Mouse (Mus musculus) midbrain, embryonic 12.5 days (tissue): ENCODE data around the gene Pgm5. TPM values are rescaled to one million over a fixed set of nuclear protein-coding genes. Genes with fewer than 3 reads are reported as not detected.
A peak's percentile ranks its signal among the peaks of the same experiment; 100 is the strongest.

Experiments used
- ATAC-seq: fragments of 200-750 bp; cut with Nextera tagmentation; 2 replicates; pipeline ENCODE4 v1.8.0; 2017; ENCODE audit warnings: low read depth, moderate TSS enrichment, moderate library complexity; ENCODE audit not compliant: low FRiP score
- H3K27ac ChIP-seq: fragments of 300-500 bp; sonication (generic); replicated peaks from 2 replicates; pipeline ENCODE4 v1.5.1; 2016; ENCODE audit warnings: mild to moderate bottlenecking
- H3K27me3 ChIP-seq: fragments of 300-500 bp; sonication (generic); 2 replicates; pipeline ENCODE4 v1.6.1; 2016; ENCODE audit warnings: mild to moderate bottlenecking
- H3K36me3 ChIP-seq: fragments of 300-500 bp; sonication (generic); 2 replicates; pipeline ENCODE4 v1.6.1; 2016
- H3K4me1 ChIP-seq: fragments of 300-500 bp; sonication (generic); 2 replicates; pipeline ENCODE4 v1.6.1; 2016
- H3K4me2 ChIP-seq: fragments of 300-500 bp; sonication (generic); replicated peaks from 2 replicates; pipeline ENCODE4 v1.6.1; 2016; ENCODE audit warnings: mild to moderate bottlenecking, moderate library complexity
- H3K4me3 ChIP-seq: fragments of 300-500 bp; sonication (generic); 2 replicates; pipeline ENCODE4 v1.5.1; 2016; ENCODE audit warnings: mild to moderate bottlenecking
- H3K9ac ChIP-seq: fragments of 300-500 bp; sonication (generic); replicated peaks from 2 replicates; pipeline ENCODE4 v1.6.1; 2016; ENCODE audit warnings: mild to moderate bottlenecking, moderate library complexity
- H3K9me3 ChIP-seq: fragments of 300-500 bp; sonication (generic); 2 replicates; pipeline ENCODE4 v1.6.1; 2016; ENCODE audit warnings: mild to moderate bottlenecking
- WGBS: fragments of 180-500 bp; shearing (Covaris S2); methylation state at CpG from one replicate; pipeline ENCODE4 v1.1.7; 2016; 5-methylcytosine and 5-hydroxymethylcytosine counted together
- polyA plus RNA-seq: library from polyadenylated mRNA; unstranded; fragments of >200 nt; fragmentation: Nextera tagmentation; extraction: Ambion mirVana; gene quantifications from 2 replicates; pipeline ENCODE4 v1.2.1, GENCODE M21; 2016

Gene Pgm5
- 0.64 and 0.93 TPM in 2 replicates for polyA plus RNA-seq

DNA sequence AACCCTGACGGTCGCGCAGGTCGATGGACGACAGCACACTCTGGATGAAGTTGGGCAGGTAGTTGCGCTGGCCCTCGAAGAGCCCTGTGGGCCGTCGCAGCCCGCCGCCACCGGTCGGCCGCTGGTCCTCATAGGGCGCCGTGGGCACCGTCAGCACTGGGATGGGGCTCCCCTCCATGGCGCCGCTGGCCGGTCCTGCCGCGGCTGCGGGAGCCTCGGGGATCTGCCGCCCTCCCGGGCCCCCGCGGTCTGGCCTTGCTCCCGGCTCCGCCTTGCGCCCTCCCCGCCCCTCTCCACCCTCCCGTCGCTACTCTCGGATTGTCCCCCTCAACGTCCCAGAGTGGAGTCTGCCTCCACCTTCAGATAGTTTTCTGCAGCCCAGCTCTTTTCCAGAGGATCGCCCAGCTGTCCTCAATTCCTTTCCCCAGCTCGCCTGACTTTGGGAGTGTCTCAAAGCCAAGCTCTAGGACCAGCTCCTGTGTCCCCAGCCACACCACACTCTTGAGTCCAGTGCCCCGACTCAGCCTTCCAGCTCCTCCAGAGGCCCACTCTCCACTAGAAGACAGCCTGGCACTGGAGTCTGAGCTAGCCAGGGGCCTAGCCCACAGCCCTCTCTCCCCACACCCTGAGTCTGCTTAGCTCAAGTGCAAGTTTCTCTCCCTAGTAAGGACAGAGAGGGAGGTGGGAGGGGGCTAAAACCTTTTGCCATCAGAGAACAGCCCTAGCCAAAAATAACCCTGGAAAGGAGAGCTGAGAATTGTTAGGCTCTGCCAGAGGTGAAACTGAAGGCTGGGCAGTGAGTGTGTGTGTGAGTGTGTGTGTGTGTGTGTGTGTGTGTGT, at the start of gene Pgm5:
Pgm5 (minus strand) TSS at position 244 of the 840 bp plus-strand sequence.
- 0 out of 2 replicates have a peak, but pooled peaks have one; percentile 44 for ATAC-seq
- Histone ChIP-seq H3K4me1 (peaks cover 7% of the 10 kb centered on the region), H3K36me3 (no peaks in the 10 kb centered on the region), H3K4me2 (peak within 1 kb of the TSS; percentile 66), H3K9me3 (no peaks in the 10 kb centered on the region), H3K4me3 (peak within 1 kb of the TSS; percentile 44), H3K9ac (peak within 1 kb of the TSS; percentile 52), H3K27me3 (peaks cover 43% of the 10 kb centered on the region), H3K27ac (no peak within 1 kb of the TSS)
- 1% methylated on average over 38 of the region's 39 CpGs for WGBS

DNA sequence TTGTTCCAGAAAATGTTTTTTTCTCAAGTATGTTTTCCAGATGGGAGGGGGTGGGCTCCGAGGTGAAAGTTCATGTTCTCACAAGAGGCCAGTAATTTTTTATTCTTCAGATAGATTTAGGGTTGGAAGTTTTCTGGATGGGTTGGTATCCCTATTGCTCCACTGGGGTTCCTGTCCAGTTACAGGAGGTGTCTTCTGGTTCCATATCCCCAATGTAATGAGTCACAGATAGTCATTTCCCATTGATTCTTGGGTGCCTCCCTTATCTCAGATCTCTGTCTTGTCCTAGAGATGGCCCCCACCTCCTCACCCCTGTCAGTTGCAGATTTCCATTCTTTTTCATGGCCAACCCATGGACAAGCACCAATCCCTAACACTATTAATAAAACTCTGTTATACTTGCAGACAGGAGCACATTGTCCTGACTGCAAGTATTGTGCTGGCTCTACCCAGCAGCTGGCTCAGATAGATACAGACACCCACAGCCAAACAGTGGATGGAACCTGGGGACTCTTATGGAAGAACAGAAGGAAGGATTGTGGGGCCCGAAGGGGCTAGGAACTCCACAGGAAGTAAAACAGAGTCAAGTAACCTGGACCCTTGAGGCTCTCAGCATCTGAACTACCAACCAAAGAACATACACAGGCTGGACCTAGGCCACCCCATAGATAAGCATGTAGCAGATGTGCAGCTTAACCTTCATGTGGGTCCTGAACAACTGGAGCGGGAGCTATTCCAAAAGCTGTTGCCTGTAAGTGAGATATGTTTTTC, 46.9 kb upstream of the Pgm5 start:
- no peak for ATAC-seq
- H3K9me3 ChIP-seq = no peaks in the 10 kb centered on the region
- no peak overlapping the region for H3K4me2 ChIP-seq
- no peak overlapping the region for H3K4me3 ChIP-seq
- 91% methylated on average over 3 of the region's 3 CpGs for WGBS
- no peaks in the 10 kb centered on the region for H3K4me1 ChIP-seq
- H3K9ac ChIP-seq = no peak overlapping the region
- H3K27ac ChIP-seq = no peak overlapping the region
- peaks cover 8% of the 10 kb centered on the region for H3K27me3 ChIP-seq
- H3K36me3 ChIP-seq = no peaks in the 10 kb centered on the region

DNA sequence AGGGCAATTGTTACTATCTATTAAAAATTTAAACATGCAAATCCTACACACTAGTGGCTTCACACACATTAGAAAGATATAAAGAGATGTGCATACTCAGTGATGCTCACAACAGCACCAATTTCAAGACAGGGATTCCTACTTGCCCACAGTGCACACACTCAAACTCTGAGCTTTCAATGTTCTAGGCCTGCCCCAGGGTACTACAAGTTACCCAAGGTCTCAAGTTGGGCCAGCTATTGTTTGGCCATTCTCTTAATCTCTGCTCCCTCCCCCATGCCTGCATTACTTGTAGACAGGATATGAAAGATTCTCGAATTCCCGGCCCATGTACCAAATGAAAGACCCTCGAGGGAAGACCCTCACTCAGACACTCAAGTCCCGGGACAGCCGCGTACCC, 46.0 kb upstream of the Pgm5 start:
- H3K36me3 ChIP-seq = no peaks in the 10 kb centered on the region
- ATAC-seq = no peak
- no peaks in the 10 kb centered on the region for H3K9me3 ChIP-seq
- WGBS = 94% methylated on average over 6 of the region's 6 CpGs
- H3K27ac ChIP-seq = no peak overlapping the region
- no peak overlapping the region for H3K9ac ChIP-seq
- H3K4me1 ChIP-seq = no peaks in the 10 kb centered on the region
- H3K4me2 ChIP-seq = no peak overlapping the region
- H3K4me3 ChIP-seq = no peak overlapping the region
- H3K27me3 ChIP-seq = peaks cover 16% of the 10 kb centered on the region

DNA sequence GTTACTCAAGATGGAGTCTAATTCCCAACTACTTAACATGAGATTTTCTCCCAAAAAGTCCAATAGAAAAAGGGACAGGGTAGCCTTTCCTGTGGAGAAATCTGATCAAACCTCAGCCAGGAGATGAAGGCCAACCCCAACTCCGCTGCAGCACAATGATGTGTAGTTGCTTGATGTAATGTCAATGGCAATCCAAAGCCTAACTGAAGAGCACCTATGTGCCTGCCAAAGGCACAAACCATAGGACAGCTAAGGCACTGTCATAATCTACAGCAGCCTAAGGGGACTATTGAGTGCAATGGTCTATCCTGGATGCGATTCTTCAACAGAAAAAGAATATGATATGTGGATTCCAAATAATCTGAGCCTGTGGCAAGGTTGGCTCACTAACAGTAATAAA, 41.2 kb upstream of the Pgm5 start:
- Histone ChIP-seq H3K27me3 (peaks cover 57% of the 10 kb centered on the region), H3K4me2 (no peak overlapping the region), H3K36me3 (no peaks in the 10 kb centered on the region), H3K27ac (no peak overlapping the region), H3K4me3 (no peak overlapping the region), H3K9me3 (no peaks in the 10 kb centered on the region), H3K4me1 (peaks cover 19% of the 10 kb centered on the region), H3K9ac (no peak overlapping the region)
- ATAC-seq = no peak
- 44% methylated on average over 2 of the region's 2 CpGs for WGBS

DNA sequence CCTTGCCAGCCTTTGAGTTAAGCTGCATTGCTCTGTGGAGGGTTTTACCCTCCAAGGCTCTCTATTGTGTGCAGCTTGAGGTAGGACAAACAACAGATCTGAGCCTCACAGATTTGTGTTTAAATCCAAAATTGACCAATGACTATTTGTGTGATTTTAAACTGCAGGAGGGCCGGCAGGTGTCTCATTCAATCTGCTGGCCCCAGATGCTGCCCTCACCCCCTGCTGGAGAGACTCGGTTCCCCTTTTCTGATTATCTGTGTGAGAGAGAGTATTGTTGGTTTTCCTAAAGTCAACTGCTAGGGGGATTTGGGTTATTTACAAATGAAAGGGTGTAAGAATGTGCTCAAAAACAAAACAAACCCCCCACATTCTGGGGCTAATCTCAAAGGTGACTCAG, 40.6 kb upstream of the Pgm5 start:
- 0% methylated on average over 2 of the region's 2 CpGs for WGBS

DNA sequence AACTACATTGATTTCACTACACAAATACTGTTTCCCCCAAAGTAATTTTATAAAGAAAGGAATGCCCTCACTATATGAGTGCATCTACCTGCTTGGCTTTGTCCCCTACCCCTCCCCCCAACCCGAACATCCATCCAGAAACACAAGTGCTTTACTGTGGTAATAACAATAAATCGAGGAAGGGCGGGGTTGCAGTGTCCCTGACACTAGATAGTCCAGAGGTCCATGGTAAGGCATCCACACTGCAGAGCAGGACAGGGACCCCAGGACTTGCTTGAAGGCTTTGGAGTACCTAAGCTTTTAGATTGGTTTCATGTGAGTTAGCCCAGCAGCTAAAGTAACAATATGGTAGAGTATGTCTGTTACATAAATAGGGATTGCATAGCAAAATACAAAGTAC, 40.0 kb upstream of the Pgm5 start:
- no peak overlapping the region for H3K4me2 ChIP-seq
- H3K4me1 ChIP-seq = peaks cover 26% of the 10 kb centered on the region
- ATAC-seq = no peak
- WGBS = 1% methylated on average over 3 of the region's 3 CpGs
- H3K36me3 ChIP-seq = no peaks in the 10 kb centered on the region
- H3K27me3 ChIP-seq = peaks cover 69% of the 10 kb centered on the region
- H3K4me3 ChIP-seq = no peak overlapping the region
- no peak overlapping the region for H3K27ac ChIP-seq
- H3K9me3 ChIP-seq = no peaks in the 10 kb centered on the region
- no peak overlapping the region for H3K9ac ChIP-seq

More for the DNA sequence above, 40.6 kb upstream of the Pgm5 start:
- no peak for ATAC-seq
- Histone ChIP-seq H3K36me3 (no peaks in the 10 kb centered on the region), H3K27me3 (peaks cover 63% of the 10 kb centered on the region), H3K4me3 (no peak overlapping the region), H3K27ac (no peak overlapping the region), H3K4me1 (peaks cover 24% of the 10 kb centered on the region), H3K4me2 (no peak overlapping the region), H3K9me3 (no peaks in the 10 kb centered on the region), H3K9ac (no peak overlapping the region)

DNA sequence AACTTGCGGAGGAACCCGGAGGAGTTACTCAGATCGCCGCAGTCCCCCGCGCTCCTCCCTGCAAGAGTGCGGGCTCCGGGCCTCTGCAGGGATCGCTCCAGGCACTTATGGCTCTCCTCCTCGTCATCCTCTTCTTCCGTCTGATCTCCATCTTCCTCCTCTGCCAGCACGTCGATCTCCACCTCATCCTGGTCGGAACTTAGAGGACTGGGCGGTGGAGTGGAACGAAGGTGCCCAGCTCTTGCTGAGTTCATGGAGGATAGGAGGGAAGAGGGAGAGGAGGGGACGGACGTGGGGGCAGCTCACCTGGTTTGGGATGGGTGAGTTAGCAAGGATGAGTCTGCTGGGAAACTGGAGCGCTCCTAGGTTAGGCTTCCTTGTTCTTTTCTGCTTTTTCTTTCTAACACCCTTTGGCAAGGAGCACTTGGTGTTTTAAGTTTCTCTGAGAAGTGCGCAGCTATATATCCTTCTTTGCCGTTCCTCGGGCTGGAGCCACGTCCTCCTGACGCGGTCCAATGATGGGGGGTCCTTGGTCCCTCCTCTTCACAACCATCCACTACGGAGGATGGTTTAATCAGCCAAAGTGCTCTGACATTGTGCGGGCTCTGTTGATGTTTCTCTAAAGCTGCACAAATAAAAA, 39.0 kb upstream of the Pgm5 start, which contains the start of gene Foxd4:
Foxd4 (minus strand) TSS at position 617 of the 640 bp plus-strand sequence.
- Histone ChIP-seq H3K9ac (peak within 1 kb of the TSS; percentile 47; the same call in 1 of the 2 replicates), H3K4me3 (peak within 1 kb of the TSS; percentile 52), H3K4me2 (peak within 1 kb of the TSS; percentile 92), H3K36me3 (no peaks in the 10 kb centered on the region), H3K9me3 (no peaks in the 10 kb centered on the region), H3K4me1 (peaks cover 26% of the 10 kb centered on the region), H3K27me3 (peaks cover 78% of the 10 kb centered on the region), H3K27ac (no peak within 1 kb of the TSS)
- WGBS = 1% methylated on average over 27 of the region's 27 CpGs
- peak; percentile 45 for ATAC-seq

DNA sequence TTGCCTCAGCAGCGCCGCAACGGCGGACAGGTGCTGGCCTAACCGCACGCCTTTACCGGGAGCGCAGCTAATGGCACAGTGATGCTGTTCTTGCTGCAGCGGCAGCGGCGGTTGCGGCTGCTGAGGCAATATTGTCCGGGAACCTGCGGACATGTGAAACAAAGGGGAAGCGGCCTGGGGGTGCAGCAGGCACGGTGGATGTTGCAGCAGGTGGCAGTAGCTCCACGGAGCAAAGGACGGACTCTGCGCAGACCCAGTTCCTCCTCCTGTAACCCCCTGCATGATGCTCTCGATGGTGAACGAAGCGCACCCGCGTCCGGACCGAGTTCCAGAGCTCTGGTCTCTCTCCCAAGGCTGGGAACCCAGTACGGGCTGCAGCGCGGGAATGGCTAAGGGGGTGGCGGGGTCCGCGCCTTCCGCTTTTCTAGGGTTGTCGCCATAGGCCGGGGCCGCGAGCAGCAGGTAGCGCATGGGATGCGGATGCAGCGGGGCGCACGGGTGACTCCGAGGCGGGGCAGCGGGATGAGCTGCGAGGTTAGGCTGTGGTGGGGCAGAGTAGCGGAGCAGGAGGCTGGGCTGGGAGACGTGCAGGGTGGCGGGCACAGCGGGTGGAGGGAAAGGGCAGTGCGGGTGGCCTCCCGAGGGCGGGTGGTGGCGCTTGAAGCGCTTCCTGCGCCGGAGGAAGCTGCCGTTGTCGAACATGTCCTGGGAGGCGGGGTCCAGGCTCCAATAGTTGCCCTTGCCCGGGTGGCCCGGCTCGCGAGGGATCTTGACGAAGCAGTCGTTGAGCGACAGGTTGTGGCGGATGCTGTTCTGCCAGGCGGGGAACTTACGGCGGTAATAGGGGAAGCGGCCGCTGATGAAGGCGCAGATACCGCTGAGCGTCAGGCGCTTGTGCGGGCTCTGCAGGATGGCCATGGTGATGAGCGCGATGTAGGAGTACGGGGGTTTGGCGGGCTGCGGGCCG, 38.2 kb upstream of the Pgm5 start:
- Histone ChIP-seq H3K27ac (no peak overlapping the region), H3K9ac (peak overlapping the region; percentile 47; the same call in 1 of the 2 replicates), H3K36me3 (no peaks in the 10 kb centered on the region), H3K4me1 (peaks cover 26% of the 10 kb centered on the region), H3K27me3 (peaks cover 87% of the 10 kb centered on the region), H3K9me3 (no peaks in the 10 kb centered on the region), H3K4me2 (peak overlapping the region; percentile 92), H3K4me3 (peak overlapping the region; percentile 52)
- WGBS = under 1% methylated on average over 84 of the region's 84 CpGs
- ATAC-seq = peak; percentile 67

DNA sequence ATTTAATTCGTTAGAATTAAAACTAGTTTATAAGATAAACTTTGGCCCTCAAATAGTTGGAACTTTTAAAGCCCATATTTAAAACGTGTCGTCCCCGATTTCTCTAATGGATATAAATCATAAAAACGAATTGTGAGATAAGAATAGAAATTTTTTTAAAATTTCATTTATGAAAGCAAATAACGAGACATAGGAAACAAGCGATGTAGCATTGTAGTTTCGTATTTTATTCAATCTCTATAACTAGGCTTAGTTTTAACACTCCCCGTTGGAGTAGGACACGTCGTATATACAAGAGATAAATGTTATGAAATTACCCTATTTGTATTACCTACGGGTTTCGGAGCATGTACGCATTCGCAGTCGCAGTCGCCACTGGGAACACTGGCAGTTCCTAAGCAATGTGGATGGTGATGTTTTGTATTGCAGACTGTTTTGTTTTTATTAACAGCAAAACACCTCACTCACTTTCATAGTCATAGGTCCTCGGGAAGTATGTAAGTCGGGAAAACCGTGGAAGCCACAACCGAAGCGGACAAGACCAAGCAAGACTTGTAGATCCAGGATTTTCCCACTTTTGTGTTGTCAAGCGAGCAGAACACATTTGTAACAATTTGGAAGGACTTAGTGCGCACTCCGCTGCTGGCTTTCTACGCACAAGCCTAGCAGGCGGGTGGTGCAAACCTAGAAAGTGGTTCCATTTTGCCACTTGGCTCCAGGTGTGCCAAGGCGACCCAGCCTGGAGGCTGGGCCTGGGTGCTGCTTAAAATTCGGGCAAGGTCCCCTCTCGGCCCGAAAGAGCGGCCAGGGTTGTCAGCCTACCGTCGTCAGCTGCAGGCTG, 37.3 kb upstream of the Pgm5 start:
- Histone ChIP-seq H3K4me3 (peak overlapping the region; percentile 52), H3K27ac (no peak overlapping the region), H3K4me1 (peaks cover 26% of the 10 kb centered on the region), H3K9ac (no peak overlapping the region; the same call in 1 of the 2 replicates), H3K36me3 (no peaks in the 10 kb centered on the region), H3K27me3 (peaks cover 81% of the 10 kb centered on the region), H3K9me3 (no peaks in the 10 kb centered on the region), H3K4me2 (peak overlapping the region; percentile 92)
- 0 out of 2 replicates have a peak, but pooled peaks have one; percentile 17 for ATAC-seq
- 2% methylated on average over 34 of the region's 34 CpGs for WGBS

DNA sequence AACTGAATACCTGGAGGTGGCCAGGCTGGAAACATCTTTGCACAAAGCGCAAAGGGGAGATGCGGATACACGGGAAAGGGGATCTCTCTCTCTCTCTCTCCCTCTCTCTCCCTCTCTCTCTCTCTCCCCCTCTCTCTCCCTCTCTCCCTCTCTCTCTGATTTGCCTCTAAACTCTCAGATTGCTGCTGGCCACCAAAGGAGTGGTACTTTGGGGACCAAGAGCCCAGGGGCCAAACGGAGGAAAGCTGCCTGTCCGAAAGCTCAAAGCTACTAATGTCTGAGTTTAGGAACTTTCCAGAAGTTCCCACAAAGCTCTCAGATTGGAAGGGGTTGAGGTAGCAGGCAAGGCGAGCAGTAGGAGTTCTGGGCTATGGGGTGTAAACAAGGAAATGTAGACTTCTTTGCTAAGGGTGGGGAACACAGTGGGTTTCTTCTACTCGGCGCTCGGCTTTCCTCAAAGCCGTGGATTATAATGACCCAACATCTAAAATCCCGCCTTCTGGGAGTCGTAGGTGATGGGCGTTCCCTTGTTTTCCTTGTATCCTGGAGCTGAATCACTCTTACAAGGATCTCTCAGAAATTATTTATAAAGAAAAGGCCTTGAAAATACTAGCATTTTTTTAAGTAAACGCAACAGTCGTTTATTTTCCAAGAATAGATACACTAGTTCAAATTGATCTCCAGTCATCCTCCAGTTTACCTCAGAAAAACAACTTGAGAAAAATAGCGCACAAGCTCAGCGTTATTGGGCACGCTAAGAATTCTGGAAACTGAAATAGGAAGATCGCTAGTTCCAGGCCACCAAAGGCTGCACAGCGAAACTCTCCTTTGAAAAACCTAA, 36.5 kb upstream of the Pgm5 start:
- H3K4me2 ChIP-seq = peak overlapping the region; percentile 46
- ATAC-seq = no peak

More for the DNA sequence above, 36.5 kb upstream of the Pgm5 start:
- Histone ChIP-seq H3K9me3 (no peaks in the 10 kb centered on the region), H3K4me1 (peaks cover 26% of the 10 kb centered on the region), H3K9ac (no peak overlapping the region), H3K36me3 (no peaks in the 10 kb centered on the region), H3K27ac (no peak overlapping the region), H3K27me3 (peaks cover 76% of the 10 kb centered on the region), H3K4me3 (peak overlapping the region; percentile 27; the same call in 1 of the 2 replicates)
- 1% methylated on average over 19 of the region's 20 CpGs for WGBS
